Mouse (Mus musculus) hindbrain, embryonic 11.5 days (tissue): ENCODE measurements around the gene Wdr31. TPM values are rescaled to one million over a fixed set of nuclear protein-coding genes. Genes with fewer than 3 reads are reported as not detected.

Experiments used
- ATAC-seq: fragments of 200-750 bp; cut with Nextera tagmentation; 2 replicates; pipeline ENCODE4 v1.8.0; 2017; ENCODE audit warnings: mild to moderate bottlenecking, moderate TSS enrichment, moderate library complexity; ENCODE audit not compliant: low FRiP score
- DNase-seq: peaks from one replicate; pipeline ENCODE4 v3.0.0-alpha.2; 2015; ENCODE audit warnings: low spot score
- H3K27ac ChIP-seq: fragments of 300-500 bp; sonication (generic); 2 replicates; pipeline ENCODE4 v1.5.1; 2014; ENCODE audit warnings: mild to moderate bottlenecking, low read depth, low read length
- H3K27me3 ChIP-seq: fragments of 300-500 bp; sonication (generic); 2 replicates; pipeline ENCODE4 v1.6.1; 2014; ENCODE audit warnings: mild to moderate bottlenecking, low read length, moderate library complexity, mixed read lengths; ENCODE audit not compliant: control insufficient read depth, insufficient read depth
- H3K36me3 ChIP-seq: fragments of 300-500 bp; sonication (generic); 2 replicates; pipeline ENCODE4 v1.6.1; 2014; ENCODE audit warnings: mild to moderate bottlenecking, low read length, moderate library complexity, mixed read lengths; ENCODE audit not compliant: control insufficient read depth, insufficient read depth
- H3K4me1 ChIP-seq: fragments of 300-500 bp; sonication (generic); replicated peaks from 2 replicates; pipeline ENCODE4 v1.6.1; 2014; ENCODE audit warnings: low read length, mixed read lengths; ENCODE audit not compliant: control insufficient read depth, insufficient read depth
- H3K4me2 ChIP-seq: fragments of 300-500 bp; sonication (generic); replicated peaks from 2 replicates; pipeline ENCODE4 v1.6.1; 2014; ENCODE audit warnings: mild to moderate bottlenecking, low read depth, low read length
- H3K4me3 ChIP-seq: fragments of 300-500 bp; sonication (generic); 2 replicates; pipeline ENCODE4 v1.5.1; 2014; ENCODE audit warnings: low read depth, low read length
- H3K9ac ChIP-seq: fragments of 300-500 bp; sonication (generic); 2 replicates; pipeline ENCODE4 v1.6.1; 2014; ENCODE audit warnings: low read depth, low read length
- H3K9me3 ChIP-seq: fragments of 300-500 bp; sonication (generic); 2 replicates; pipeline ENCODE4 v1.6.1; 2016; ENCODE audit warnings: low read length; ENCODE audit not compliant: control insufficient read depth
- WGBS: fragments of 180-500 bp; shearing (Covaris S2); extraction: QIAGEN DNeasy Blood & Tissue Kit; methylation state at CpG from one replicate; pipeline ENCODE4 v1.1.7; 2014; 5-methylcytosine and 5-hydroxymethylcytosine counted together
- polyA plus RNA-seq: library from polyadenylated mRNA; unstranded; fragments of >200 nt; fragmentation: Nextera tagmentation; extraction: Ambion mirVana; gene quantifications from 2 replicates; pipeline ENCODE4 v1.2.1, GENCODE M21; 2014

The Wdr31 gene
- polyA plus RNA-seq, 1 experiment from 2014 or later = 6.9 TPM

DNA sequence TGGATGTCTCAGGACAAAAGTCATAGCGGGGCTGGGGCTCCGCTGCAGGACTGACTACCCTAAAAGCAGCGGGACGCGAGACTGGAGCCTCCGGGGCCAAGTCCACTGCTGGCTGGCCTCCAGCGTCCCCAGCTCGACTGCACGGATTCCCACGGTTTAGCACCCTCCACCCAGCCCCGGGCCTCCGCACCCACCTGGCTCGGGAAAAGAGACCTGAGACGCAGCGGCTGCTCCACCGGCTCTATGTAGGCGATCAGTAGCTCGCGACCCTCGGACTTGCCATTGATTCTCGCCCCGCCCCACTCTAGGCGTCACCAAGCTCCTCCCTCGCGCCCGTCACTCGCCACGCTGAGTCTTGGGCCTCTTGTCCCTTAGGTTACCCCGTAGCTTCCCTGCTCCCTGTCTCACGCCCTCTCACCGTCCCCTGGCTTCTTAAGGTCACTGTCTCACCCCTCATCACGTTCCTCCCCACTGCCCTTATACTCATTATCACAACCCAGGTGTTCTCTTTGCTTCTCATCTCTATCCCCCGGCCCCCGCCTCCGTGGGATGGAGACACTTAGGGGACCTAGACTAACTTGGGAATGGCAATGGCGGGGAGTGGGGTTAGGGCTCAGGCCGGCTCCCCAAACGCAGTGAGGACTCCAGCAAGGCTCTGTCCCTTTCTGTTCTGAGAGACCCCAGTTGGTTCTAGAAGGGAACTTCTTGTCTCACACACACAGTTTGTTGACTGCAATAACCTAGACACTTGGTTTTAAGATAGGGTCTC, 31.5 kb upstream of the Wdr31 start:
- DNase-seq = peak; percentile 93
- WGBS = 2% methylated on average over 38 of the region's 38 CpGs
- peak overlapping the region; percentile 30; the same call in 1 of the 2 replicates for H3K27ac ChIP-seq

DNA sequence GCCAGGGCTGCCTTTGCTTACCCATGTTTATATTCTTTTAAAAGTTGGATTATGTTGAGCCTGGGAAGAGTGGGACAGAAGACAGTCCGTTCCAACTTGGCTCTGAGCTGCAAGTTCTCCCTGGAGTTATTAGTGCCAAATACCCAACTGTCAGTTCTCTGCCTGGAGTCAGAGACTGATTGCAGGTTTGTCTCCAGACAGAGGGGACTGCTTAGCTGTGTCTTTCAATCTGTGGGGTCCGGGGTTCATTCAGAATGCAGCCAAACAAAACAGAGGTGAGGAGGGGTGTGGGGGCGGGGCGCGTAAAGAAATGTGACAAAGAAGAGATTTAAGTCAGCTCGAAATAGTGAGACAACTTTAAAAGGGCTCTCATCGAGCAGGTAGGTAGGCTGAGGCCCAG, 30.8 kb upstream of the Wdr31 start:
- Histone ChIP-seq H3K9me3 (no peaks in the 10 kb centered on the region), H3K36me3 (0 out of 2 replicates have a peak, but pooled peaks cover 5% of the 10 kb centered on the region), H3K27ac (no peak overlapping the region), H3K27me3 (no peaks in the 10 kb centered on the region), H3K4me1 (no peaks in the 10 kb centered on the region), H3K9ac (peak overlapping the region; percentile 77), H3K4me2 (peak overlapping the region; percentile 67), H3K4me3 (peak overlapping the region; percentile 74)
- peak; percentile 20; the same call in 1 of the 2 replicates for ATAC-seq
- DNase-seq = no peak
- whole genome bisulfite sequencing = 5% methylated on average over 7 of the region's 7 CpGs

More for the DNA sequence above, 31.5 kb upstream of the Wdr31 start:
- Histone ChIP-seq H3K4me1 (no peaks in the 10 kb centered on the region), H3K9ac (peak overlapping the region; percentile 77), H3K9me3 (no peaks in the 10 kb centered on the region), H3K27me3 (no peaks in the 10 kb centered on the region), H3K36me3 (0 out of 2 replicates have a peak, but pooled peaks cover 5% of the 10 kb centered on the region), H3K4me2 (peak overlapping the region; percentile 67), H3K4me3 (peak overlapping the region; percentile 74)
- peak; percentile 99 for ATAC-seq

DNA sequence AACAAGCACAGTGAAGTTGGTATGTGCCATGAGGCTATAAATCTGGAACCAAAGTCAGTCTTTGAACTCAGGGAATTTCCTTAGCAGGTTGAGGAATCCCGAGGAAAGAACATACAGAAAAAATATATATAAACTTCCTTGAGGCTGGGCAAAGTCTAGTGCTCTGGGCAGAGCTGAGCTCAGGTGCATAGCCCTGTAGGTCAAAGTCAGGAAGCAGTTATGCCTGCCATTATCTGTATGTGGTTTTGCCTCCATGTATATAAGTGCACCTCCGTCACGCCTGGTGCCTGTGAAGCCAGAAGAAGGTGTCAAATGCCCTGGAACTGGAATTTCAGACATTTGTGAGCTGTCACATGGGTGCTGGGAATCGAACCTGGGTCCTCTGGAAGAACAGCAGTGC, 30.1 kb upstream of the Wdr31 start:
- ATAC-seq = no peak
- WGBS = 93% methylated on average over 4 of the region's 4 CpGs
- H3K4me2 ChIP-seq = no peak overlapping the region
- no peak overlapping the region for H3K9ac ChIP-seq
- DNase-seq = no peak
- no peaks in the 10 kb centered on the region for H3K4me1 ChIP-seq
- no peak overlapping the region for H3K4me3 ChIP-seq
- H3K27me3 ChIP-seq = no peaks in the 10 kb centered on the region
- no peak overlapping the region for H3K27ac ChIP-seq
- 0 out of 2 replicates have a peak, but pooled peaks cover 5% of the 10 kb centered on the region for H3K36me3 ChIP-seq
- H3K9me3 ChIP-seq = no peaks in the 10 kb centered on the region

DNA sequence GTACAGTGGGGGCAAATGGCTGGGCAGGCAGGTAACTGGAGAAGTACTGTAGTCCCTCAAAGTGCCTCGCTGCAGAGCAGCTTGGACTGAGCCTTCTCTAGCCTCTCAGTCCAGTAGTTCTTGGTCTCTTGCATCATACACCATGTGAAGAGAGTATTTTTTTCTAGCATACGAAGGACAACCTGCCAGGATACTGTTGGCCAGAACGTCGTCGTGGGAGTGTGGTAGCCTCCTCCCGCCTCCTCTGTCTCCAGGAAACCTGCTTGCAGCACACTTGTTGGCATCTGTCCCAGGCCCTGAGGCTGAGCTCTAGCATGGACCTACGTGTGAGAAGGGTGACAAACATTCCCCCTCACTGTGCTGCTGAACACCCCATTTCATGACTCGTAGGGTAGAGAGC, 26.1 kb upstream of the Wdr31 start:
- no peaks in the 10 kb centered on the region for H3K4me1 ChIP-seq
- DNase-seq (no peak), ATAC-seq (no peak)

DNA sequence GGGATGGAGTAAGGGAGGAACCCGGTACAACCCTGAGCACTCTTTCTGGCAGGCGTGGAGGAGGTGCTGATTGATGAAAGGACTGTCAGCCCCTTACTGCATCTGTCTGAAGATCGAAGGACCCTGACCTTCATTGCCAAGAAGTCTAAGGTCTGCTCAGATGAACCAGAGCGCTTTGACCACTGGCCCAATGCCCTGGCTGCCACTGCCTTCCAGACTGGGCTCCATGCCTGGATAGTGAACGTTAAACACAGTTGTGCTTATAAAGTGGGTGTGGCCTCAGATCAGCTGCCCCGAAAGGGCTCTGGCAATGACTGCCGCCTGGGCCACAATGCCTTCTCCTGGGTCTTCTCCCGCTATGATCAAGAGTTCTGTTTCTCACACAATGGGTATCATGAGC, 25.2 kb upstream of the Wdr31 start:
- Histone ChIP-seq H3K4me3 (no peak overlapping the region), H3K4me1 (no peaks in the 10 kb centered on the region), H3K9ac (no peak overlapping the region), H3K27me3 (no peaks in the 10 kb centered on the region), H3K36me3 (0 out of 2 replicates have a peak, but pooled peaks cover 5% of the 10 kb centered on the region), H3K9me3 (no peaks in the 10 kb centered on the region), H3K27ac (no peak overlapping the region), H3K4me2 (no peak overlapping the region)
- 86% methylated on average over 8 of the region's 8 CpGs for WGBS
- DNase-seq (no peak), ATAC-seq (no peak)

More for the DNA sequence above, 26.1 kb upstream of the Wdr31 start:
- H3K9me3 ChIP-seq = no peaks in the 10 kb centered on the region
- 0 out of 2 replicates have a peak, but pooled peaks cover 5% of the 10 kb centered on the region for H3K36me3 ChIP-seq
- WGBS = 82% methylated on average over 8 of the region's 8 CpGs
- H3K27me3 ChIP-seq = no peaks in the 10 kb centered on the region
- no peak overlapping the region for H3K4me2 ChIP-seq
- H3K27ac ChIP-seq = no peak overlapping the region
- no peak overlapping the region for H3K4me3 ChIP-seq
- no peak overlapping the region for H3K9ac ChIP-seq

DNA sequence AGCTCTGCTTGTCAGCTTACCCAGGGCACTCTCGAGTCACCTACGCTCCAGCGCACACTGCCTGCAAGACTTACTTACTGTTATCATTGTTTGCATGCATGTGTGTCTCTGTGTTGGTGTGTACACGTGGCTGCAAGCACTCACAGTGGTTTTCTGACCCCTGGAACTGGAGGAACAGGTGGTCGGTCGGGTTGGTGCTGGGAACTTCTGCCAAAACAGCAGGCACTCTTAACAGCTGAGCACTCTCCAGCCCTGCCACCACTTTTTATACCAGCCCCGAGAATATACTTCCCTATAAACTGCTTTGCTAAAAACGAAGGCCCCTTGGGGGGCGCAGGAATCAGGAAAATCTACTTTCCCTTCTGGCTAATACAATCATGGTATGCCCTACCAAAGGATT, 23.5 kb upstream of the Wdr31 start:
- no peaks in the 10 kb centered on the region for H3K27me3 ChIP-seq
- 0 out of 2 replicates have a peak, but pooled peaks cover 1% of the 10 kb centered on the region for H3K36me3 ChIP-seq
- H3K27ac ChIP-seq = no peak overlapping the region
- 71% methylated on average over 9 of the region's 9 CpGs for WGBS
- no peaks in the 10 kb centered on the region for H3K4me1 ChIP-seq
- ATAC-seq (no peak), DNase-seq (no peak)
- H3K9ac ChIP-seq = no peak overlapping the region
- no peak overlapping the region for H3K4me2 ChIP-seq
- H3K4me3 ChIP-seq = no peak overlapping the region
- no peaks in the 10 kb centered on the region for H3K9me3 ChIP-seq

DNA sequence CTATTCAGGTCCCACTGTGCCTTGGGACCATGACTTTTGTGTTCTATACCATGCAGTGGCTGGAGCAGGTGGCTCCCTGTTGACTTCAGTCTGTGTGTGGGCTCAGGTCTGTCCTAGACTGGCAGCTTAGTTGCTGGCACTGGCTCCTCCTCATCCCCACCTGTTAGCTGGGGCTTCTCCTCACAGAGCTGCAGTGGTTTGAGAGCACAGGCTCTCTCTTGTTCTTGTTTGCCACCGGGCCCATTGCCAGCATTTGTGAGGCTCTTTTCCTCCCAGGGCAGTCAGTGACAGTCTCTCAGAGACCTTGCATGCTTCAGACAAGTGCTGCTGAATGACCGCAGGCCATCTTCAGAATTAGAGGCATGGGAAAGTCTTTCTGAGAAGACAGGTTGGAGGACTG, 22.0 kb upstream of the Wdr31 start:
- no peak for ATAC-seq
- 76% methylated on average over 2 of the region's 2 CpGs for WGBS
- Histone ChIP-seq H3K9me3 (no peaks in the 10 kb centered on the region), H3K4me2 (no peak overlapping the region), H3K36me3 (no peaks in the 10 kb centered on the region), H3K4me1 (no peaks in the 10 kb centered on the region), H3K9ac (no peak overlapping the region), H3K4me3 (no peak overlapping the region), H3K27ac (no peak overlapping the region), H3K27me3 (no peaks in the 10 kb centered on the region)
- no peak for DNase-seq

DNA sequence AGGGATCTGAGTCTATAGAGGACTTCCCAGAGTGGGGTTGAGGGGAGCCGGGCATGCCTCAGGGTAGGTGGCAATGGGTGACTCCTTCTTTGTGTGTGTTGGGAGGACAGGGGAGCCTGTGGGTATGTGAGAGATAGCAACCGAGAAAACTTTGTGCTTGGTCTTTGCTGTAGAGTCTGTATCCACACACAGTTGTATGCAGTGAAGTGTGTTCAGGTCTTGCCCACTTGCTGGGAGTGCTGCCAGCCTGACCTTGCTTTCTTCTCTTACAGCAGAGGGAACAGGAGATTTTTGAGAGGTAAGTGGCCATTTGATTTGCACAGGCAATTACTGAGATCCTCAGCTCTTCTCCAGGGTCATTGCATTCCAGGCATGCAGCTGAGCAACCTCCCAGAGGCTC, 17.2 kb upstream of the Wdr31 start:
- Histone ChIP-seq H3K36me3 (no peaks in the 10 kb centered on the region), H3K4me1 (no peaks in the 10 kb centered on the region), H3K4me2 (no peak overlapping the region), H3K9ac (no peak overlapping the region), H3K27me3 (no peaks in the 10 kb centered on the region), H3K4me3 (no peak overlapping the region), H3K27ac (no peak overlapping the region), H3K9me3 (no peaks in the 10 kb centered on the region)
- WGBS = 85% methylated on average over 2 of the region's 2 CpGs
- ATAC-seq (no peak), DNase-seq (no peak)

DNA sequence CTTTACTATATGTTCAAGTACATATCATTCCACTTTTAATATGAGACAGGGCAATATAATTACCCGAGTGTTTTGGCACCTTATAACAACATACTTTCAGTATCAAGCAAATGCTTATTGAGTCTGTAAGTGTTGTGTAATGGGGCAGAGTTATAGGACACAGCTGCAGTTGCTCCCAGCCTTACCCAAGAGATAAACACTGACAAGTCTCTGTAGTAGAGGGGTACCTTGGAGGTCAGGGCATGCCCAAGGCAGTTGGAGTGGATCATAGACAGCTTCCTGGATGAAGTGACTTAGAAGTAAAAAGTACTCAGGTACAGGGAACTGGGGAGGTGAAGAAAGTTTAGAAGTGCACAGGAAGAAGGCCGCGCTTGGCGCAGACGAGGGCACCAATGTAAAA, 16.5 kb upstream of the Wdr31 start:
- H3K4me1 ChIP-seq = no peaks in the 10 kb centered on the region
- no peak overlapping the region for H3K27ac ChIP-seq
- H3K27me3 ChIP-seq = no peaks in the 10 kb centered on the region
- no peaks in the 10 kb centered on the region for H3K36me3 ChIP-seq
- H3K9me3 ChIP-seq = no peaks in the 10 kb centered on the region
- H3K4me3 ChIP-seq = no peak overlapping the region
- H3K4me2 ChIP-seq = no peak overlapping the region
- 95% methylated on average over 5 of the region's 5 CpGs for WGBS
- no peak overlapping the region for H3K9ac ChIP-seq
- no peak for ATAC-seq
- no peak for DNase-seq
